In the genomic region with DNA sequence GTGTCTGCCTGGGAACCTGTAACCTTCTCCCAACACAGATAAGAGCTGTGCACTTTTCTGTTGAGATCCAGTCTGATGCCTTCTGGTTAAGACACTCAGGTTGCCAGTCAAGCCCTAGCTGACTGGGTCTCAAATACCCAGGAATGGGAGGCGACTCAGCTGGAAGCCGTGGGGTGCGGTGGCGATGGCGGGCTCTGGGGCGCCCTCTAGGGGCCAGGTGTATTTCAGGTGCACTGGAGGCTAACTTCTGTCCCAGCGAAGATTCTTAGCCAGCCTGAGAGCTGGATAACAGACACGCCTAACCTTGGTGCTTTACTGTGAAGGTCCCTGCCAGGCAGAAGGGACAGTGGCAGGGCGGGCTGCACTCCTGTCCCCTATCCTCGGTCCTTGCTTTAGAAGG, we compare ENCODE assay signal across 11 mouse cellular contexts.
DNase-seq lines count a peak whose midpoint lies in the region; TF ChIP-seq lines count a peak whose summit lies in the region.
"Had no signal": no experiment of that assay in that cellular context is flagged by ENCODE, and none has a peak within 500 bp of the region (broad histone marks: within the 10 kb centered on the region; RNA-seq: fewer than 3 reads in every experiment).

No protein-coding gene starts in this region.

- intact Hi-C loops in left cerebral cortex, postnatal 25 days (cut with DNase I), result loop anchor here (5.0 kb wide), 1 partner anchor 185 kb away; no protein-coding TSS in a partner anchor

- H3K4me3 ChIP-seq in layer of hippocampus, adult 2 months, result no peak overlapping the region
- H3K4me3 ChIP-seq: midbrain, embryonic 12.5 days had no signal

- peak; percentile 63 for TF ChIP-seq CTCF in layer of hippocampus, adult 2 months (conservative IDR thresholded peaks at IDR 0.05)

- no peak for DNase-seq in layer of hippocampus, adult 2 months (ENCODE audit: low spot score in 2 of 2)
- no peak for DNase-seq in layer of hippocampus, adult 11-12 months (ENCODE audit: low spot score)
- peak; percentile 21 for DNase-seq in CD4-positive helper T cell, adult 2 months (ENCODE audit: low read depth, low spot score)
- peak; percentile 16 for DNase-seq in T-cell, adult 2 months (ENCODE audit: low spot score)
- peak; percentile 41 for DNase-seq in lung, postnatal 36 days
- DNase-seq in ovary, postnatal 10 days (ENCODE audit: low spot score), result no peak
- DNase-seq in left cerebral cortex, postnatal 25 days (ENCODE audit: low spot score in 2 of 2), result no peak
- no peak for DNase-seq in retina, postnatal 1 day
- DNase-seq: heart, postnatal 10 days; right cerebral cortex, postnatal 25 days had no signal

- no peak overlapping the region for H3K27ac ChIP-seq in layer of hippocampus, adult 2 months
- H3K27ac ChIP-seq: midbrain, embryonic 12.5 days had no signal

Comparison
In these comparisons a context has a peak if more than half of its experiments do, and no peak if none do; other contexts are left out.
1. DNase-seq: peak in CD4-positive helper T cell, adult 2 months (single experiment), T-cell, adult 2 months (single experiment) and lung, postnatal 36 days (single experiment); none in layer of hippocampus, adult 2 months (0 of 2), layer of hippocampus, adult 11-12 months (single experiment), ovary, postnatal 10 days (single experiment), left cerebral cortex, postnatal 25 days (0 of 2) and retina, postnatal 1 day (single experiment).